Mouse (Mus musculus) E14TG2a.4 (cell line): Measurements from ENCODE around the gene St6galnac1.

Experiments
- CTCF ChIP-seq: conservative IDR thresholded peaks from 2 replicates; pipeline ENCODE4 v1.5.1; 2014; ENCODE audit warnings: low read length
- NANOG ChIP-seq: IDR thresholded peaks from 2 replicates; pipeline ENCODE4 v1.6.1; 2014; ENCODE audit warnings: borderline replicate concordance, low read length, mixed read lengths
- POU5F1 ChIP-seq: IDR thresholded peaks from 2 replicates; pipeline ENCODE4 v1.6.1; 2014; ENCODE audit warnings: low read length, borderline replicate concordance

- no peak for TF ChIP-seq CTCF
- TF ChIP-seq POU5F1: no peak
- TF ChIP-seq NANOG: no peak
Observed at GRCm38 (mm10) chr11:116814076-116814883, 39.0 kb upstream of the St6galnac1 start.
